Mouse (Mus musculus): Measurements from ENCODE around the gene Fxyd1.

DNA sequence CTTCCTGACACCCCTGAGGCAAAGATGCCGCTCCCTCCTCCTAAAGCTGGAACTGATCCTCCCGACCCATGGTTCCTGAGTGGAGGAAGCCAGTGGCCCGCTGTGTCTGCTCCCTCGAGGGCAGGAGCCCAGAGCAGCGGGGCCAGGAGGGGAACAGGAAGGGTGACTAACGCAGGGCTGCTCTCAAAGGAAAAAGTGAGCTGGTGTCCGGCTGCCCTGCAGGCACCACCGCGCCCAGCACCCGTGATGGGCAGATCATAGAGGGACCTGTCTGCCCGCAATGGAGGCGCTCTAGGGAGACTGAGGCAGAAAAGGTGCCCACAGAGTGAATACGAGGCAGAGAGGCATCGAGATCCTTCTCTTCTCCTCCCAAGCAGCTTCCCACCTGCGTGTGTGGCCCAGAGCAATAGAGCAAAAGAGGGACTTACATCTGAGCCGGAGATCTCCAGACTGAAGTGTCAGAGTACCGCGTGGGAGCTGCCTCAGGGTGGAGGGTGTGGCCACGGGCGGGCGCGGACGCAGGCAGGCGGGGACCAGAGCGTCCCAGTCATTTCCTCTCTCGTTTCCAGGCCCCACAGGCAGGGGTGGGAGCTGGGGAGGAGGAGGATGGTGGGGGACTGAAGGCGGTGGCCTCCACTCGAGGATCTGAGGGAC is 15.2 kb downstream of the Fxyd1 start:
- TF ChIP-seq CTCF (IDR thresholded peaks at IDR 0.05; ENCODE audit: insufficient read depth, low read length) (no peak), POLR2A (IDR thresholded peaks at IDR 0.05; ENCODE audit: borderline replicate concordance, extremely low read depth, low read depth, low read length) (peak; percentile 60; the same call in 1 of the 2 replicates)

Measured in lung, adult 2 months (tissue).